Mouse (Mus musculus) adrenal gland, postnatal 0 days (tissue): ENCODE data around the gene Med22. TPM values are rescaled to one million over a fixed set of nuclear protein-coding genes. Genes with fewer than 3 reads are reported as not detected.

Experiments
- polyA plus RNA-seq: library from polyadenylated mRNA; unstranded; fragments of >200 nt; fragmentation: Nextera tagmentation; extraction: Ambion mirVana; gene quantifications from 2 replicates; pipeline ENCODE4 v1.2.1, GENCODE M21; 2015

Gene Med22
- 34.2 and 35.7 TPM in 2 replicates for polyA plus RNA-seq

DNA sequence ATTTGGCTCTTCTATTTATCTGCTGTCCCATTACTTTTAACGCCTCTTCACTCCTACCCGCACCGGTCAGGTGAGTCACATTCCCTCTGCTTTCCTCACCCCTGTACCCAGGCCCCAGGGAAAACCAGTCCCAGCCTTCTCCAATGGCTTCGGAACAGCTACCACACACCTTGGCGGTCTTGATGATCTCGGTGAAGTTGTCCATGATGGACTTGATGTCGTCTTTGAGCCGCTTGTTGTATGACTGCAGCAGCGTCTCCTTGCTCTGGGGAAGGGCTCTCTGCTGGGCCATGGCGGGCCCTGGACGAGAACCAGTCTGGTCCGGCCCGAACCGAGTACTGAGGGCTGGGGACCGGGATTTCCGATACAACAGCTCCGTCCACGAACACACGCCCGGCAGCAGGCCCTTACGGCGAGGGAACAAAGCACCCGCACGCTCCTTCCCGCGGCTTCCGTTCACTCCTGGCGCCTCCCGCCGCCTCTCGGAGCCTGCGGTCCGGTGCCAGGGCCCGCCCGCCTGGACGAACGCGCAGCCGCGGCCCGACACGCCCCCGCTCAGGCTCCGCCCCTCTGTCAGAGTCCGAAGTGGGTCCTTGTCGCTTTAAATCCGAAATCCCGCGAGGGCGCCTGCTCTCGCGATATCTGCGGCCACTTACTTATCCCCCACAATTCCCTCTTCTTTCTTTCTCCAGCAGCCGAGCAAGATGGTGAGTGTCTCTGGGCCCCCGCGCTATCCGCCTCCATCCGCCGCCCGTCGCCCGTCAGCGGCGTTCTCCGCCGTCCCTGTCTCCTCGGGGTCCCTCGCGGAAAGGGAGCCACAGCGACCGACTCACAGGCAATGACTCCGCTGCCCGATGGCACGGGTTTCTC, at the start of gene Med22, which contains the start of gene Rpl7a:
Gene Med22 (minus strand): TSS at position 554 of the 870 bp plus-strand sequence.
Gene Rpl7a (plus strand): TSS at position 641 of the 870 bp plus-strand sequence.

GRCm38 (mm10) chr2:26933304-26934055, 23.0 kb upstream of the Med22 start, which contains the start of the genes Surf4 and Stkld1:
Surf4 (minus strand) TSS chr2:26933928.
Stkld1 (plus strand) TSS chr2:26934047.

DNA sequence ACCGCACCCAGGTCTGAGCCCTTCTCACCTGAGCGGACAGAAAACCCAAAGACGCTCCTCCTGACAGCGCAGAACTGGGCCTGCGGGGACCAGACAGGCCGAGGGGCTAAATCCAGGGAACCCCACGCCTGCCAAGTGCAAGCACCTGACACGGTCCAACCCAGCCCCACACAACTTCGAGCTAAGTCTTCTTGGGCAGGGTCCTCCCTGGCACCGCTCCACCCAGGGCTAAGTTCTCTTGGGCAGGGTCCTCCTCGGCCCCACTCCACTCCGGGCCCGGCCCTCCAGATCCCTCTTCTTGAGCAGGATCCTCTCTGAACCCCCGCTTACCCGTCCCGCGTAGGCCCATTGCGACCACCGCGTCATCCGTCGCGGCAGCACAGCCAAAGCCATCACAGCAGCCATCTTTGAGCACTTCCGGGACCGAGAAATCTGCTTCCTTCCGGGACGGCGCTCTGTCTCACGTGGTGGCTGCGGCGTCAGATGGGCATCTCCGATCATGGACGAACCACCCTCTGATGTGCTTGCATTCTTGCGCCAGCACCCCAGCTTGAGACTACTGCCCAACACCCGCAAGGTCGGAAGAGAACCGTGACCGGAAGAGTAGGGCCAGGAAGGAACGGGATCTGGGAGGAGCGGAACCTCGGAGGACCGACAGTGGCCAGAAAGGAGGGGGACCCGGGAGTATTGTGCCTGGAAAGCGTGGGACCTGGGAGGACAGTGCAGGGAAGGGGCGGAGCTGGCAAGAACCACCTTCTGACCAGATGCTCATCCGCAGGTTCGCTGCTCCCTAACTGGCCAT, 5.7 kb upstream of the Med22 start, which contains the start of the genes Surf2 and Surf1:
Gene Surf2 (plus strand): TSS at position 441 of the 802 bp plus-strand sequence.
Gene Surf1 (minus strand): TSS at position 604 of the 802 bp plus-strand sequence.

DNA sequence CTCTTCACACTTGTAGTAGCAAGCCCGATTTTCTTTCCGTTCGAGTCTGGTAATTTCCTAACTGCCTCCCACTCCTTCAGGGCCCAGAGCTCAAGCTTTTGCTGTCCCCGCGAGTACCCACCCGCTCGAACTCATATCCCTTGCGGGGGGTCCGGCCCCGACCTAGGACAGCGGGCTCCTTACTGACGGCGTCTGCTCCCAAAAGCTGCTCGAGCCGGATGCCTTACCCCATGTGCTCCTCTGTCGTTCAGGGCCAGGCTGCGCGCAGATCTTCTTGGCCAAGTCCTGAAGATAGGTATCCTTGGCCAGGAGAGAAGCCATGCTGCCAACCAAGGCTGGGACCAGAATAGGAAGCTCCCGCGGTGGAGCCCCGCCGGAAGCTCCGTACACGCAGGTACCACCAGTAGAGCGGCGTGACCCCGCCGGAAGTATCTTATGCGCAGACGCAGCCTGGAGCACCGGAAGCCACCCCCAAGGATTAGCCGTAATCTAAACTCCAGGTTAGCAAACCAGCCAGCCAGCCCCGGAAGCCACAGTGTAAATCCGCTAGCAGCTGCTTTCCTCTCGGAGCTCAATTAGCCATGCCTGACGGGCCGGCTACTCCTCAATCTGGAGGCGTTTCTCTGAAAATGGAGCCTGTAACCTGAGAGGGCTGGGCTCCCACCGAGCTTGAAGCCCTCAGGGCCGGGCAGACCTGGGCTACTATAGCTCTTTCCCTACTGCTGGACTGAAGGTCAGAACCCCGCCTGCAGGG, 7.8 kb downstream of the Med22 start, which contains the start of gene Surf6:
Gene Surf6 (minus strand): TSS at position 413 of the 754 bp plus-strand sequence.

GRCm38 (mm10) chr2:26864879-26865278, 45.6 kb downstream of the Med22 start, which contains the start of gene Abo:
Abo (minus strand) TSS chr2:26864979.

Other genes starting within 250 kb of the Med22 start
- gene Lcn4, start 239.4 kb downstream of the Med22 start, polyA plus RNA-seq: not detected in 2 replicates
- gene Abo, start 45.7 kb downstream of the Med22 start, polyA plus RNA-seq: not detected in 2 replicates
- gene Surf6, start 7.8 kb downstream of the Med22 start, polyA plus RNA-seq: 13.0 and 15.4 TPM in 2 replicates
- 413 and 440 TPM in 2 replicates for gene Rpl7a, start 87 bp upstream of the Med22 start, polyA plus RNA-seq
- 41.6 and 57.7 TPM in 2 replicates for gene Surf2, start 5.7 kb upstream of the Med22 start, polyA plus RNA-seq
- 95.5 and 103 TPM in 2 replicates for gene Surf1, start 5.9 kb upstream of the Med22 start, polyA plus RNA-seq
- 122 and 190 TPM in 2 replicates for gene Surf4, start 23.3 kb upstream of the Med22 start, polyA plus RNA-seq
- gene Stkld1, start 23.4 kb upstream of the Med22 start, polyA plus RNA-seq: 0.15 TPM in 1 of 2 replicates, not detected in the other
- 18.0 and 23.2 TPM in 2 replicates for gene Rexo4, start 53.7 kb upstream of the Med22 start, polyA plus RNA-seq
- 0.17 and 0.20 TPM in 2 replicates for gene Adamts13, start 62.7 kb upstream of the Med22 start, polyA plus RNA-seq
- gene Cacfd1, start 99.2 kb upstream of the Med22 start, polyA plus RNA-seq: 34.2 and 43.9 TPM in 2 replicates
- 1.5 and 2.3 TPM in 2 replicates for gene Slc2a6, start 117.3 kb upstream of the Med22 start, polyA plus RNA-seq
- gene Mymk, start 161.5 kb upstream of the Med22 start, polyA plus RNA-seq: 0.14 and 0.54 TPM in 2 replicates
- 2.6 and 3.5 TPM in 2 replicates for gene Adamtsl2, start 168.7 kb upstream of the Med22 start, polyA plus RNA-seq
- 3.1 and 5.9 TPM in 2 replicates for gene Fam163b, start 231.8 kb upstream of the Med22 start, polyA plus RNA-seq